In the genomic region with DNA sequence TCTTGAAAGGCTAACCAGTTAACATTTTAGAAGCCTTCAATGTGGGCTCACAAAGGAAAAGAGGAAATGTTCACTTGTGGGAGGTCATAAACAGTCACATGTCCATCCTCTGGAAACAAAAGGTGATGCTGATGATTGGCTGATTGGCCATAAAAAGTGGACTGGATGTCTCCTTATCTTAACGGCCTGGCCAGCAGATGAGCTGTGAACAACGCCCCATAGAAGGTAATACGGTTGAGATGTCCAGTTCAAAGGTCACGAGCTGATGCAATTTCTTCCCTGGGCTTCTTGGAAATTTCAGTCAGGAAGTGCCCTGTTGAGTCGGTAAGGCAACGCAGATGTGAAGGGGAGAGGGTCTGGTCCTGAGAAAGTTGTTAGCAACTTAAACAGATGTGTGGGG, we compare ENCODE assay signal across 13 mouse cellular contexts. TPM values are rescaled to one million over a fixed set of nuclear protein-coding genes. Genes with fewer than 3 reads are reported as not detected.
DNase-seq lines count a peak whose midpoint lies in the region; ATAC-seq and TF ChIP-seq lines count a peak whose summit lies in the region.
"Had no signal": no experiment of that assay in that cellular context is flagged by ENCODE, and none has a peak within 500 bp of the region (broad histone marks: within the 10 kb centered on the region; RNA-seq: fewer than 3 reads in every experiment).

No protein-coding gene starts in this region.

- TF ChIP-seq CTCF in CH12.LX (conservative IDR thresholded peaks at IDR 0.05 in 1 of 2, IDR thresholded peaks at IDR 0.05 in 1 of 2; ENCODE audit: low read depth in 2 of 2, low read length in 2 of 2), result no peak

- no peaks in the 10 kb centered on the region for H3K9me3 ChIP-seq in heart, embryonic 11.5 days (replicated peaks; ENCODE audit: control insufficient read depth, low read length)
- no peaks in the 10 kb centered on the region for H3K9me3 ChIP-seq in CH12.LX (replicated peaks; ENCODE audit: low read length)
- no peaks in the 10 kb centered on the region for H3K9me3 ChIP-seq in embryonic facial prominence, embryonic 10.5 days
- no peaks in the 10 kb centered on the region for H3K9me3 ChIP-seq in limb, embryonic 10.5 days (replicated peaks)
- H3K9me3 ChIP-seq: forebrain, embryonic 13.5 days; stomach, embryonic 15.5 days had no signal

- TF ChIP-seq POLR2A in CH12.LX (IDR thresholded peaks at IDR 0.05; ENCODE audit: low read depth, low read length), result peak; percentile 38; the same call in 1 of the 2 replicates

- H3K4me3 ChIP-seq in heart, embryonic 11.5 days (ENCODE audit: low read depth, low read length), result no peak overlapping the region
- peak overlapping the region; percentile 15 to 43 (median 35) for H3K4me3 ChIP-seq in CH12.LX (replicated peaks in 1 of 3; ENCODE audit: low read depth in 2 of 3, low read length in 2 of 3, poor library complexity in 1 of 3)
- H3K4me3 ChIP-seq in embryonic facial prominence, embryonic 10.5 days, result no peak overlapping the region
- no peak overlapping the region for H3K4me3 ChIP-seq in limb, embryonic 10.5 days
- H3K4me3 ChIP-seq: forebrain, embryonic 13.5 days; stomach, embryonic 15.5 days had no signal

- no peak for DNase-seq in heart, postnatal 36 days
- peak; percentile 29 for DNase-seq in CH12.LX (ENCODE audit: extremely low read depth)
- peak; percentile 37 for DNase-seq in embryonic facial prominence, embryonic 10.5 days (ENCODE audit: low spot score)
- DNase-seq in limb, embryonic 10.5 days (ENCODE audit: low spot score), result peak; percentile 62
- no peak for DNase-seq in right cerebral cortex, postnatal 10 days (ENCODE audit: low spot score in 2 of 2)
- DNase-seq in layer of hippocampus, postnatal 36 days, result no peak
- DNase-seq: B cell, adult 2 months had no signal

- intact Hi-C loops in heart, postnatal 36 days (cut with DNase I), result no loop called here

- peak overlapping the region; percentile 35; the same call in 1 of the 2 replicates for H3K27ac ChIP-seq in heart, embryonic 11.5 days (ENCODE audit: low read depth, low read length)
- H3K27ac ChIP-seq in CH12.LX (ENCODE audit: insufficient read depth, low read depth), result peak overlapping the region; percentile 88
- H3K27ac ChIP-seq in embryonic facial prominence, embryonic 10.5 days (replicated peaks), result peak overlapping the region; percentile 59
- peak overlapping the region; percentile 82 for H3K27ac ChIP-seq in limb, embryonic 10.5 days
- H3K27ac ChIP-seq: forebrain, embryonic 13.5 days; stomach, embryonic 15.5 days had no signal

- no peaks in the 10 kb centered on the region for H3K27me3 ChIP-seq in heart, embryonic 11.5 days (ENCODE audit: control insufficient read depth, insufficient read depth, low read length)
- no peaks in the 10 kb centered on the region for H3K27me3 ChIP-seq in CH12.LX (replicated peaks)
- no peaks in the 10 kb centered on the region for H3K27me3 ChIP-seq in embryonic facial prominence, embryonic 10.5 days (replicated peaks; ENCODE audit: low read depth, poor library complexity, severe bottlenecking)
- no peaks in the 10 kb centered on the region for H3K27me3 ChIP-seq in limb, embryonic 10.5 days (ENCODE audit: low read depth, poor library complexity, severe bottlenecking)
- H3K27me3 ChIP-seq: forebrain, embryonic 13.5 days; stomach, embryonic 15.5 days had no signal

- in situ Hi-C loops in CH12.LX (cut with MboI; ENCODE audit: low pct_ligation_motif_present, low pct_unique_long_range_greater_than_20kb, low sequenced_read_pairs), result no loop called here

- no peak; the same call in 1 of the 2 replicates for ATAC-seq in heart, embryonic 11.5 days (replicated peaks; ENCODE audit: insufficient number of reproducible peaks, low FRiP score, low TSS enrichment)
- no peak for ATAC-seq in megakaryocyte-erythroid progenitor cell, adult 5-6 weeks (replicated peaks; ENCODE audit: low FRiP score, low TSS enrichment, poor library complexity, severe bottlenecking)
- ATAC-seq: forebrain, embryonic 13.5 days; hindbrain, embryonic 16.5 days; lung, postnatal 0 days had no signal

- no peak for TF ChIP-seq RAD21 in CH12.LX (IDR thresholded peaks at IDR 0.05; ENCODE audit: low read depth, low read length)

- dilution Hi-C loops in CH12.LX (cut with MboI; ENCODE audit: extremely low pct_ligation_motif_present, extremely low pct_unique_long_range_greater_than_20kb, low sequenced_read_pairs), result no loop called here

- no peaks in the 10 kb centered on the region for H3K36me3 ChIP-seq in heart, embryonic 11.5 days (ENCODE audit: control insufficient read depth, insufficient read depth, low read length)
- no peaks in the 10 kb centered on the region for H3K36me3 ChIP-seq in CH12.LX (replicated peaks in 1 of 2; ENCODE audit: control insufficient read depth in 1 of 2, insufficient read depth in 1 of 2, low read length in 1 of 2)
- H3K36me3 ChIP-seq in embryonic facial prominence, embryonic 10.5 days (replicated peaks), result no peaks in the 10 kb centered on the region
- no peaks in the 10 kb centered on the region for H3K36me3 ChIP-seq in limb, embryonic 10.5 days
- H3K36me3 ChIP-seq: stomach, embryonic 15.5 days had no signal

- peaks cover 6% of the 10 kb centered on the region; the same call in 1 of the 2 replicates for H3K4me1 ChIP-seq in heart, embryonic 11.5 days (ENCODE audit: control insufficient read depth, insufficient read depth, low read length)
- peaks cover 13 to 53% of the 10 kb centered on the region in 2 experiments for H3K4me1 ChIP-seq in CH12.LX (ENCODE audit: control insufficient read depth in 1 of 2, insufficient read depth in 2 of 2)
- H3K4me1 ChIP-seq in embryonic facial prominence, embryonic 10.5 days, result peaks cover 34% of the 10 kb centered on the region
- peaks cover 54% of the 10 kb centered on the region for H3K4me1 ChIP-seq in limb, embryonic 10.5 days

- TF ChIP-seq EP300 in CH12.LX (IDR thresholded peaks at IDR 0.05; ENCODE audit: low read length), result peak; percentile 57; the same call in 1 of the 2 replicates

- 13% methylated on average over 6 of the region's 6 CpGs for WGBS in heart, embryonic 11.5 days (ENCODE audit: insufficient replicate concordance)
- WGBS in embryonic facial prominence, embryonic 10.5 days, result 6% methylated on average over 6 of the region's 6 CpGs
- 2% methylated on average over 6 of the region's 6 CpGs for WGBS in limb, embryonic 10.5 days

- H3K4me2 ChIP-seq in heart, embryonic 11.5 days, result no peak overlapping the region; the same call in 1 of the 2 replicates
- peak overlapping the region; percentile 55 for H3K4me2 ChIP-seq in CH12.LX (ENCODE audit: insufficient read depth, low read depth, poor library complexity, severe bottlenecking)
- H3K4me2 ChIP-seq: forebrain, embryonic 13.5 days; stomach, embryonic 15.5 days had no signal

- H3K79me2 ChIP-seq in CH12.LX (replicated peaks; ENCODE audit: control insufficient read depth, extremely low read depth, insufficient read depth, poor library complexity, severe bottlenecking), result no peaks in the 10 kb centered on the region

- H3K9ac ChIP-seq in heart, embryonic 11.5 days (ENCODE audit: low read depth, low read length), result peak overlapping the region; percentile 34; the same call in 1 of the 2 replicates
- peak overlapping the region; percentile 46 for H3K9ac ChIP-seq in CH12.LX (ENCODE audit: insufficient read depth, low read depth)
- H3K9ac ChIP-seq: forebrain, embryonic 13.5 days; stomach, embryonic 15.5 days had no signal

TF ChIP-seq in CH12.LX, 34 proteins besides CTCF, POLR2A, EP300 and RAD21 (continues in another document):
- peak; percentile 37 for TF ChIP-seq HCFC1 (IDR thresholded peaks at IDR 0.05; ENCODE audit: low read depth, low read length)
- TF ChIP-seq CHD2 (IDR thresholded peaks at IDR 0.05; ENCODE audit: low read length), result peak; percentile 45; the same call in 1 of the 2 replicates
- TF ChIP-seq NELFE (IDR thresholded peaks at IDR 0.05; ENCODE audit: low read depth, low read length), result 0 out of 2 replicates have a peak, but pooled peaks have one; percentile 24
- 0 out of 2 replicates have a peak, but pooled peaks have one; percentile 13 for TF ChIP-seq MAFK (IDR thresholded peaks at IDR 0.05; ENCODE audit: insufficient replicate concordance, low read length)
- TF ChIP-seq NRF1 (IDR thresholded peaks at IDR 0.05; ENCODE audit: low read depth, low read length), result no peak
- no peak for TF ChIP-seq JUND (conservative IDR thresholded peaks at IDR 0.05; ENCODE audit: low read depth, low read length)
- peak; percentile 17; the same call in 1 of the 2 replicates for TF ChIP-seq ZNF384 (IDR thresholded peaks at IDR 0.05; ENCODE audit: low read depth, low read length)
- 0 out of 2 replicates have a peak, but pooled peaks have one; percentile 34 for TF ChIP-seq SIN3A (IDR thresholded peaks at IDR 0.05; ENCODE audit: low read length)
- no peak for TF ChIP-seq POLR2AphosphoS2 (IDR thresholded peaks at IDR 0.05; ENCODE audit: low read depth, low read length)
- peak; percentile 67 for TF ChIP-seq MYC (IDR thresholded peaks at IDR 0.05; ENCODE audit: low read depth, low read length)
- TF ChIP-seq JUN (IDR thresholded peaks at IDR 0.05; ENCODE audit: insufficient read depth, low read depth, low read length), result peak; percentile 7; the same call in 1 of the 2 replicates
- peak; percentile 66; the same call in 1 of the 2 replicates for TF ChIP-seq MAX (IDR thresholded peaks at IDR 0.05; ENCODE audit: low read length)
- TF ChIP-seq MXI1 (IDR thresholded peaks at IDR 0.05; ENCODE audit: low read depth, low read length), result no peak
- 0 out of 2 replicates have a peak, but pooled peaks have one; percentile 27 for TF ChIP-seq TBP (conservative IDR thresholded peaks at IDR 0.05; ENCODE audit: low read depth, low read length)
- TF ChIP-seq ELF1 (IDR thresholded peaks at IDR 0.05; ENCODE audit: low read depth, low read length), result peak; percentile 72
- peak; percentile 59 for TF ChIP-seq TCF12 (IDR thresholded peaks at IDR 0.05; ENCODE audit: low read depth, low read length)
- peak; percentile 56 for TF ChIP-seq USF2 (conservative IDR thresholded peaks at IDR 0.05; ENCODE audit: low read depth, low read length)
- no peak for TF ChIP-seq UBTF (IDR thresholded peaks at IDR 0.05; ENCODE audit: low read depth, low read length)
- TF ChIP-seq E2F4 (IDR thresholded peaks at IDR 0.05; ENCODE audit: insufficient replicate concordance, low read depth, low read length), result no peak

RNA-seq across cellular contexts. Expression of a gene that starts 28.9 kb away (rescaled TPM):
- polyA plus RNA-seq in heart, embryonic 11.5 days (2014; fragmentation: Nextera tagmentation; extraction: Ambion mirVana), result 10.0 and 12.7 TPM in 2 replicates
- total RNA-seq in heart, postnatal 36 days (2021), result 1 to 10 TPM; 8.9 to 9.1 TPM
- total RNA-seq in CH12.LX (2012; rRNA removed), result 8.9 and 9.7 TPM in 2 replicates
- total RNA-seq in CH12.LX (2014; rRNA removed), result 9.1 and 9.6 TPM in 2 replicates
- polyA plus RNA-seq in CH12.LX (2012; ENCODE audit: insufficient read length, low read depth), result 7.5 and 7.9 TPM in 2 replicates
- 8.0 and 8.1 TPM in 2 replicates for polyA plus RNA-seq in embryonic facial prominence, embryonic 10.5 days (2016; fragmentation: Nextera tagmentation; extraction: Ambion mirVana)
- polyA plus RNA-seq in limb, embryonic 10.5 days (2016; fragmentation: Nextera tagmentation; extraction: Ambion mirVana), result 7.5 and 8.5 TPM in 2 replicates
- 14.0 and 15.9 TPM in 2 replicates for total RNA-seq in megakaryocyte-erythroid progenitor cell, adult 5-6 weeks (2014; fragmentation: Nextera tagmentation)
- total RNA-seq in megakaryocyte-erythroid progenitor cell, adult 5-6 weeks (2017), result 16.8 and 17.2 TPM in 2 replicates
- total RNA-seq in layer of hippocampus, postnatal 36 days (2021), result 10 to 100 TPM; 13.1 to 13.7 TPM

Comparison
In these comparisons a context has a peak if more than half of its experiments do, and no peak if none do; other contexts are left out.
1. H3K27ac ChIP-seq: peak in every context shown above with its lines; median percentile 88 in CH12.LX; 82 in limb, embryonic 10.5 days; 59 in embryonic facial prominence, embryonic 10.5 days; 35 in heart, embryonic 11.5 days.
2. H3K4me3 ChIP-seq: peak in CH12.LX (3 of 3); none in heart, embryonic 11.5 days (single experiment), embryonic facial prominence, embryonic 10.5 days (single experiment) and limb, embryonic 10.5 days (single experiment).
3. DNase-seq: peak in CH12.LX (single experiment), embryonic facial prominence, embryonic 10.5 days (single experiment) and limb, embryonic 10.5 days (single experiment); none in heart, postnatal 36 days (0 of 2), right cerebral cortex, postnatal 10 days (0 of 2) and layer of hippocampus, postnatal 36 days (0 of 2).